Mouse (Mus musculus) G1E (cell line): ENCODE results near the gene Dcp1b. TPM values are rescaled to one million over a fixed set of nuclear protein-coding genes. Genes with fewer than 3 reads are reported as not detected.

Experiments
- ATAC-seq: 2 replicates; pipeline ENCODE4 v1.8.0; 2016; ENCODE audit warnings: mild to moderate bottlenecking; ENCODE audit not compliant: insufficient number of reproducible peaks, poor library complexity, low FRiP score, severe bottlenecking; ENCODE audit errors: extremely low read depth
- DNase-seq: peaks from one replicate; pipeline ENCODE4 v3.0.0; 2012; ENCODE audit warnings: low spot score
- H3K27me3 ChIP-seq: 2 replicates; pipeline ENCODE4 v1.6.1; 2012; ENCODE audit warnings: mild to moderate bottlenecking, low read length, inconsistent platforms; ENCODE audit not compliant: insufficient read depth
- H3K36me3 ChIP-seq: replicated peaks from 2 replicates; pipeline ENCODE3; 2012; ENCODE audit warnings: mild to moderate bottlenecking, inconsistent platforms
- H3K4me1 ChIP-seq: 2 replicates; pipeline ENCODE4 v1.6.1; 2012; ENCODE audit warnings: low read depth, low read length, inconsistent platforms, mixed read lengths; ENCODE audit not compliant: insufficient read depth
- H3K4me3 ChIP-seq: 2 replicates; pipeline ENCODE4 v1.5.1; 2012; ENCODE audit warnings: low read depth, mild to moderate bottlenecking, inconsistent platforms, low read length, moderate library complexity, mixed read lengths
- H3K9me3 ChIP-seq: replicated peaks from 2 replicates; pipeline ENCODE4 v1.6.1; 2012; ENCODE audit warnings: inconsistent platforms
- CTCF ChIP-seq: IDR thresholded peaks from 2 replicates; pipeline ENCODE4 v1.5.1; 2012; ENCODE audit warnings: low read depth, low read length, inconsistent platforms, mixed read lengths
- GATA1 ChIP-seq: IDR thresholded peaks from 2 replicates; pipeline ENCODE4 v1.6.1; 2012; ENCODE audit warnings: borderline replicate concordance, low read length, inconsistent platforms, mixed read lengths
- GATA2 ChIP-seq: IDR thresholded peaks from 2 replicates; pipeline ENCODE4 v1.6.1; 2012; ENCODE audit warnings: low read depth, low read length, inconsistent platforms, borderline replicate concordance
- POLR2AphosphoS5 ChIP-seq: IDR thresholded peaks from 2 replicates; pipeline ENCODE4 v1.6.1; 2012; ENCODE audit warnings: low read depth, low read length, inconsistent platforms; ENCODE audit not compliant: insufficient replicate concordance
- TAL1 ChIP-seq: conservative IDR thresholded peaks from 2 replicates; pipeline ENCODE4 v1.6.1; 2012; ENCODE audit warnings: low read depth, low read length, inconsistent platforms, mixed read lengths
- polyA plus RNA-seq: library from polyadenylated mRNA; stranded (reverse); fragments of >175 nt; gene quantifications from 2 replicates; pipeline ENCODE4 v1.2.3, GENCODE M21; 2012
- total RNA-seq, 2 experiments: library from RNA; stranded (forward) in 1 of 2; stranded (reverse) in 1 of 2; fragments of 200-1000 nt in 1 of 2; fragments of >200 nt in 1 of 2; fragmentation: Nextera tagmentation in 1 of 2; gene quantifications; 2 replicates each; pipeline ENCODE4 v1.2.3; 2014 to 2017

Gene Dcp1b
- total and polyA plus RNA-seq, 3 experiments, result 7.9 to 18.2 (median 15.0) TPM

DNA sequence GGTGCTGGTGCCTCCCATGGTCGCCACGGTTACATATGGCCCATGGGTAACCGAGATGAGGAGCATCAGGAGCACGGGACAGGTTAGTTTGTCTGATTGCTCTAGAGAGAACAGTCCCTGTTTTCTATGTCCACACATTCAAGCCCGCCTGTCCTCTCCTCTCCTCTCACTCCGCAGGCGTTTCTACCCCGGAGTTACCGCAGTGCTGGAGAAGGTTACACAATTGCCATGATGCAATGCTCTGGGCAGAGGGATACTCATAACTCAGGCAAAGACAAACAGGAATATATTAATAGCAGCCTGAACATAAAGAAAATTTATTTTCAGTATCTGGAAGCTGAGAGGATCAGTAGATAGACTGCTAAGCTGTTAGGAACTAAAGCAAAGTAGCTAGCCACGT is 37.3 kb upstream of the Dcp1b start:
- ATAC-seq, result no peak
- peaks cover 6% of the 10 kb centered on the region; the same call in 1 of the 2 replicates for H3K9me3 ChIP-seq
- H3K4me3 ChIP-seq, result no peak overlapping the region
- H3K36me3 ChIP-seq, result no peaks in the 10 kb centered on the region
- no peak for DNase-seq
- no peaks in the 10 kb centered on the region for H3K27me3 ChIP-seq
- TF ChIP-seq GATA1 (no peak), POLR2AphosphoS5 (no peak), TAL1 (no peak), CTCF (no peak), GATA2 (no peak)
- no peaks in the 10 kb centered on the region for H3K4me1 ChIP-seq

DNA sequence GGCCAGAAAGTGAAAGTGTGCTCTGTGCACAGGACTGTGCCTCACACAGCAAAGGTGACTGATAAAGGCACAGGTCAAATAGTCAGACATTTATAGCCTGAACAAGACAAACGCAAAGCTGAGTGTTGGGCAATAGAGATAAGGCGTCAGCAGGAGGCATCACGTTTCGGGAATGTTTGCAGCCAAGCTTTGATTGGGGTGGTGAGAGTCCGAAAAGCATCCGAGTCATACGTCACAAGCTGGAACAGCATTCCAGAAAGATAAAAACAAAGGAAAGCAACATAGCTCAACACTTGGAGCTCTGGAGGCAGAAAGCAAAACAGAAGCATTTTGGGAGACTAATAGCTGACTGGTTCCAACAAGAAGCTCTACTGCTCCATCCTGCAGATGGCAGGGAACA is 35.5 kb upstream of the Dcp1b start:
- no peak for ATAC-seq
- no peaks in the 10 kb centered on the region for H3K27me3 ChIP-seq
- H3K4me1 ChIP-seq, result no peaks in the 10 kb centered on the region
- H3K9me3 ChIP-seq, result peaks cover 6% of the 10 kb centered on the region; the same call in 1 of the 2 replicates
- DNase-seq, result no peak
- no peaks in the 10 kb centered on the region for H3K36me3 ChIP-seq
- TF ChIP-seq TAL1 (no peak), POLR2AphosphoS5 (no peak)
- H3K4me3 ChIP-seq, result no peak overlapping the region

DNA sequence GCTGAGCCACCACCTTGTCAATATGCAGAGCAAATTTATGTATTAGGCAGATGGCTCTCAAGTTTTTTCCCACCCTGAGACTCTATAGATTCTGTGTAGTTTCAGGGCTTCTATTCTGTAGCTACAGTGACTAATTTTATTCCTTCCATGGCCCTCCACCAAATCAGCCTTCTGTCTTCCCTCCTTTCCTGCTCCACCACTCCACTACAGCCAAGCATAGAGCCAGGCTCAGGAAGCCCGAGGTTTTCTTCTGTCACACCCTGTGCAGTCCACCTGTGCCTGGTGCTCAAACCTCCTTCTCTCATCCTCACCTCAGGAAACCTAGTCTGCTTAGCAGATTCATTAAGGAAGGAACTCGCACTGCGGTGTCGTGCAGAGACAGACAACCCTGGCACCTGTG is 29.9 kb upstream of the Dcp1b start:
- Histone ChIP-seq H3K27me3 (no peaks in the 10 kb centered on the region), H3K4me3 (no peak overlapping the region), H3K4me1 (no peaks in the 10 kb centered on the region), H3K36me3 (no peaks in the 10 kb centered on the region), H3K9me3 (peaks cover 2% of the 10 kb centered on the region; the same call in 1 of the 2 replicates)
- ATAC-seq (no peak), DNase-seq (no peak)
- TF ChIP-seq POLR2AphosphoS5, result no peak
- TF ChIP-seq CTCF, result no peak
- no peak for TF ChIP-seq GATA1
- no peak for TF ChIP-seq TAL1
- TF ChIP-seq GATA2, result no peak

DNA sequence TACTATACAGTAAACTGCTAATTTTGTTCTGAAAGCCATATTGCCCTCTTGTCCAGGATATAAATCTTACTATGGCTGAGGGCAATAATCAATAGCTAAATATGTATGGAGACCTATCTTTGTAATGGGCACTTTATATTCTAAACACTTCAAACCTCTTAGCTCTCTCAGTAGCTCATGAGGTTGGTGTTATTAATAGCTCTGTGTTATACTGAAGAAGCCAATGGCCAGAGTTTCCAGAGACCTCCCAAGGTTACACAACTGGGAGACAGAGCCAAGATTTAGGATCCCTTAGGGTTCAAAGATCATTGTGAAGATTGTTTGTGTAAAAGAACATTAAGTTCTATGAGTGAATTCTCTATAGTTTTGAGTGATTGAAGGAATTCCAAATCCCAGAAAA is 9.4 kb upstream of the Dcp1b start:
- ATAC-seq, result no peak
- TF ChIP-seq POLR2AphosphoS5, result no peak
- no peak for TF ChIP-seq GATA1
- TF ChIP-seq TAL1, result no peak
- no peak for TF ChIP-seq GATA2
- no peak for TF ChIP-seq CTCF
- 0 out of 2 replicates have a peak, but pooled peaks cover 2% of the 10 kb centered on the region for H3K4me1 ChIP-seq
- no peak for DNase-seq
- H3K4me3 ChIP-seq, result no peak overlapping the region
- no peaks in the 10 kb centered on the region for H3K27me3 ChIP-seq
- H3K36me3 ChIP-seq, result no peaks in the 10 kb centered on the region
- no peaks in the 10 kb centered on the region for H3K9me3 ChIP-seq

DNA sequence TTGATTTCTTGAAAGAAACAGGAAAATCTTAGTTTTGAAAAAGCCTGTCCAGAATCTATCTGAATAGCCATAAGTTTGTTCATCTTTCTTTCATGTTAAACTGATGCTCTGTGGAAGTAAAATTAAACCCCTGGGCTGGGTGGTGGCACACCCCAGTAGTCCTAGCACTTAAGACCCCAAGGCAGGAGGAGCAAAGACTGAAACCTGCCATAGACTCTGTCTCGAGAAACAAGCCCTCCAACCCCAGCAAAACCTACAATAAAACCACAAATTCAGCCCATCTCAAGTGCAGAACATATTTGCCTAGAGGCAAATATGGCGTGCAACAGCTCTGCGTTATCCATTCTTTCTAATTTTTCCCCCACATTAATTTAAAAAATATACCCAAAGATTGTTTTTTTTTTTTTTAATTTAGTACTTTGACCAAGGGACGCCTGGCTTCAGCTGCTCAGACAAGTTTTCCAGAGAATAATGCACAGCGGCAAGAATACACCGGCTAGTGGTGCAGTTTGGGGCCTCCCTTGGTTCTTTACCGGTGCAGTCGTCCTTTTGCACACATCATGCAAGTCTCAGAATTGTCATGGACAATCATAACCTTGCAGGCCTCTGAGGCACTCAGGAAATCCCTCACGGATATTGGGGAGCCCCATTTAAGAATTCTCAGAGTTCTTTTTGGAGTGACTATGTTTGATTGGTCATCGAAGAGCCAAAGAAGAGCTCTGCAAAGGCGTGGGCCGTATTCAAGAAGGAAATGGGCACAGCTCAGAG is 562 bp upstream of the Dcp1b start:
- H3K4me3 ChIP-seq, result peak overlapping the region; percentile 95
- H3K4me1 ChIP-seq, result peaks cover 25% of the 10 kb centered on the region
- TF ChIP-seq CTCF (no peak), TAL1 (no peak), POLR2AphosphoS5 (no peak), GATA1 (no peak), GATA2 (no peak)
- no peaks in the 10 kb centered on the region for H3K27me3 ChIP-seq
- no peaks in the 10 kb centered on the region for H3K9me3 ChIP-seq
- ATAC-seq, result no peak
- DNase-seq, result no peak
- H3K36me3 ChIP-seq, result peaks cover 19% of the 10 kb centered on the region

DNA sequence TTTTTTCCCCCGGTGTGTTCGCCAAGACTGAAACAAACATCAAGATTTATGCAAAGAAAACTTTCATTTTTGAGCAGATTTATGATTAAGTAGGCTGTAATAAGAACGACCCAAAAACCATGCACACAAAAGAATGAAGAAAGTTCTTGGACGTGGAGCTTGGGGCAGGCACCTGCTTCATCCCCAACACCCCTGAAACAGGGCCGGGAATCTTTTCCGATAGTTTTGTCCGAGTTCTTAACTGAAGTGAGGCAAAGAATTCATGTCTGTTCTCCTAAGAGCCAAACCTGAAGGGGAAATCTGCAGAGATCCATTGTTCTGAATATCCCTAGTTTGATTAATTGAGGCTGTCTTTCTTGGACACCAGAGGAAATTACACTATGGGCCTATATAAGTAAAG is 1.1 kb downstream of the Dcp1b start:
- peak overlapping the region; percentile 95; the same call in 1 of the 2 replicates for H3K4me3 ChIP-seq
- TF ChIP-seq GATA2 (no peak), POLR2AphosphoS5 (no peak), GATA1 (no peak), TAL1 (no peak), CTCF (no peak)
- H3K9me3 ChIP-seq, result no peaks in the 10 kb centered on the region
- DNase-seq (no peak), ATAC-seq (no peak)
- H3K27me3 ChIP-seq, result no peaks in the 10 kb centered on the region
- H3K4me1 ChIP-seq, result peaks cover 21% of the 10 kb centered on the region
- H3K36me3 ChIP-seq, result peaks cover 25% of the 10 kb centered on the region
